Mouse (Mus musculus): ENCODE data around the gene Rpia.

GRCm38 (mm10) chr6:70812526-70812895 is 20.5 kb upstream of the Rpia start:
- TF ChIP-seq CTCF (IDR thresholded peaks at IDR 0.05; ENCODE audit: control insufficient read depth, insufficient read depth, low read length) (no peak), POLR2A (IDR thresholded peaks at IDR 0.05; ENCODE audit: borderline replicate concordance, control insufficient read depth, low read depth, low read length) (no peak)
